Mouse (Mus musculus) CD4-positive, CD25-positive, alpha-beta regulatory T cell, adult 2 months (primary cell): ENCODE measurements at regions not wholly inside any gene's neighbourhood (a gene's known extent, or its start where the extent isn't known, plus 50 kb on each side); places are given as distances from the start of the nearest gene placed in this dataset.

Experiments used
- DNase-seq: peaks from one replicate; pipeline ENCODE4 v3.0.0-alpha.2; 2012; ENCODE audit warnings: low read depth, low spot score

GRCm38 (mm10) chrX:164878336-164878735, 101.8 kb downstream of the Mospd2 start:
- DNase-seq, result no peak

GRCm38 (mm10) chrX:164840393-164840792, 139.8 kb downstream of the Mospd2 start:
- DNase-seq, result no peak

GRCm38 (mm10) chrX:164820906-164821305, 159.3 kb downstream of the Mospd2 start:
- no peak for DNase-seq

- DNase-seq, result peak; percentile 3
Measured at GRCm38 (mm10) chrX:164787293-164787692, 192.9 kb downstream of the Mospd2 start.

- no peak for DNase-seq
Measured at GRCm38 (mm10) chrX:164764919-164765318, 215.3 kb downstream of the Mospd2 start.

DNA sequence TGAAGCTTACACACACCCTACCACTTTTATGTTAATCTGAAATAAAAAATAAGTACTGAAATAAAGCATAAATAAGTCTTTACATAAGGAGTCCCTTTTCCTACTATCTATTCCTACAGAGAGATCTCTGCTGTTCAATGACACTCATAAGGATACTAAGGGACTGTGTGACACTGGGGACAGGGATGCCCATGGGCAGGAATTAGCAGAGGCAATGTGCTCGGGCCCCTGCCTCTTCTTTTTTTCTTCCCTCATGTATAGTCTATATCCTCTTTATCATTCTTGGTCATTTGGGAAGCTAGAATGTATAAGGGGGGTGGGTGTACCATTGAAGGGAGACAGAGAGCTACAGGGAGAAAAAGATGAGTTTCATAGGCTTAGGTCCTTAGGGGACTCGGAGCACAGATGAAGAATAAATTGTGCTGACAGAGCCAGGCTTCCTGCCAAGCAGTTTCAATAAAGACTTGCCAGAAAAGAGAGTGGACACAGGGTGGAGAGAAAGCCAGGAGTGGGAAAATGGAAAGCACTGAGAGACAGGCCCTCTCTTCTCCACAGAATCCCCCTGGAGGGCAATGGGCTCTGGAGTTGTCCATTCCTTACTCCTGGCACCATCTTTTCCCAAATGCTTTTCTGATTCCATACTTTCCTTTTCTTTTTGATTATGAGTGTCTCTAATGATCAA, 216.3 kb downstream of the Mospd2 start:
- no peak for DNase-seq

DNA sequence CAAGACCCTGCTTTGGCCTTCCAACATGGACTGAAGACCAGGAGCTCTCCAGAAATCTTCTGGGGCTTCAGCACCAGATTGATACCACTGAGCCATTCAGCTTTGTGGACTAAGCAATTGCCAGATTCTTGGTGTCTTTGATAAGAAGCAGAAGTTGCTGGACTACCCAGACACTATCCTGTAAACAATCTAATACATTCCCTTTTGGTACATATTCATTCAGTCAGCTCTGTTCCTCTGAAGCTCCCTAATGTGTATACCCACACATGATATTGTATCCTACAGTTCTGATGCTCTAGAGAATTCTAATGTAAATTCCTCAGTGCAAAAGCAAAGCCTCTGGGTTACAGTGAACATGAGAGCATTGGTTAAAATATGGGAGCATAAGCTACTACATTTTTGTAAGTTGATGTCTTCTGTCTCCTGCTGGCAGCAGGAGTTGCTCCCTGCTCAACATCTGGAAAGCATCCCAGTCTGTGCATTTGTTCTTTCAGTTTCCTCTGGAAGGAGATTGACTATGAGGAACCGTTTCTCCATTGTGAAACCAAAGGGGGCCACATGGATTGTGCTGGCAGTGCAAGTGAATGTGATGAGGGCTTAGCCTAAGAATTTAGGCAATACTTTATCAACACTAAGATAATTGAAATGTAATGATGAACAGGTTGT, 234.5 kb downstream of the Mospd2 start:
- no peak for DNase-seq
